Mouse (Mus musculus) T-helper 2 cell (primary cell): ENCODE data around the gene Sp8.

Source experiments
- in situ Hi-C: fragments of 300-600 bp; cut with MboI, MseI; formaldehyde crosslinking; loops from one replicate; pipeline ENCODE4 v1.15.1; 2025; ENCODE audit warnings: high pct_unique_total_duplicates

Sp8 gene

DNA sequence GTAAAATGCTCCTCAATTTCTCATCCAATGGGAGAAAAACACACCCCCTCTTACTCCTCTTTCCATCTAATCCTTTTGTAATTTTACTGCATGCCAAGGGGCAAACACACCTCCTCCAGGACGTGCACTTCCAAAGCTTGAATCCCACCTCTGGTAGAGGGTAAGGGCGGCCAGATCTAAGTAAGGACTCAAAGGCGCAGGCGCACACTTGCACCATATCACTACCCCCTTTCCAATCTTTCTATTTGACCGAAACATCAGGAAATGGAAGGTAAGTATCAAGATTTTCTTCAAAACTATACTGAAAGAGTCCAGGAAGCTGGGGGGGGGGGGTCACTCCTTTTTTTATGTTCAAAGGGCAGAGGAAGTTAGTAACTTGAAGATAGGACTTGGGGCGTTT, at the start of gene Sp8:
Sp8 (plus strand) TSS at position 109 of the 400 bp plus-strand sequence.
- in situ Hi-C loops, result loop anchor here (5.0 kb wide), 1 partner anchor 1014 kb away; no protein-coding TSS in a partner anchor

DNA sequence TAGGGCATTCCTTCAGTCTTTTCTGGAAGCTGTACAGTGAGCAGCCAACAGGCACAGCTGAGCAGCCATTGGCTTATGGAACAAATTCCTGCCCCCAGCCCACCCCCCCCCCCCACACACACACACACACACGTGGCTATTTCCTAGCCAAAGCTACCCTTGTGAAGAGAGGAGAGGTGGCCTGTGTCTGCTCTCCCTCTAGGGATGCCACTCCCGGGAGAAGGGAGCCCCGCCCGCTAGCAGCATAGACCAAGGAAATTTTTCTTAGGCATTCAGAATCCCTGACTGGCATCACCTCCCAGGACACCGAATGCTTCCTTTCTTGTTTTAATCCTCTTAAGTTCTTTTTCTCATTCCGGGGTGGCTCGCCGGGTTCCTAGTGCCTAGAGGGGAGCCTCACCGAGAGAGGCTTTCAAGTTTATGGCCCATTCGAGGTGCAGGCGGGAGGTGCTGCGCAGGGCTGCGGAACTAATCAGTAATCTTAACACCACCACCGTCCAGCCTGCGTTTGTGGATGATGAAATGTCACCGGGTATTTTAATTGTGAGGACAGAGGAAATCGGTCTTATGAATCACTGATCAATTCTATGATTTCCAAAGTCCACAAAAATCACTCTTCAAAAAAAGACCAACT, 34.7 kb upstream of the Sp8 start:
- in situ Hi-C loops, result no loop called here

DNA sequence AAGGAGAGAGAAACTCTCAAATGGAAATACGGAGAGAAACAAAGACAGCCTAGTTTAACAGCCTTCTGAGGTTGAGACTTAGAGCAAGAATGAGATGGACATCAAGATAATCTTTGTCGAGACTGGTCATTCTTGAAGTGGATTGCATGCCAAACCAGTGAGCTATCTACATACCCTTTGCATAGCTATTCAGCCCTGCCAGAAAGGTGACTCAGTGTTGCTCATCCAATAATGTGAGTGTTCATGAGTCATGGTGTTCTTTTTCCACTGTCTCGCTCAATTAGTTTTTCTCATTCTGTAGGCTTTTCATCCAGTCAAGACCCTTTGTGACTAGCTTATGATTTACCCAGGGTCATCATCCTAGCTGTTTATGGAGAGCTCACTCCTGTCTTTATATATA, 31.6 kb upstream of the Sp8 start:
- in situ Hi-C loops, result no loop called here

DNA sequence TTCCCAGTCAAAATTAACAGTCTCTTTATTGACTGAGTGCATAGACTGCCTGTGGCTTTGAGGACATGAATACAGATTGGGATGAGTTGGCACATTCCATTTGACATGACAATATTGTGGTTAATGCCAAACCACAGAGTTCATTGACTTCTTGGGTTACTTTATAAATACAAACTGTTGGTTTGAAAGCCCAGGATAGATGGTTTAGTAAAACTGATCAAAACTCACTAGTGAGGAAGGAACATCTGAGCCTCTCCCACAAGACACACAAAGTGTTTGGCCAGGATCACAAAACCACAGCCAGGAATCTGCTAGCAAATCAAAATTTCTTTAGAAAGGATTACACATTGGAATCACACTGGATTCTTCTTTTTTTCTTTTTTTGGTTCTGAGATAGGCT, 30.0 kb upstream of the Sp8 start:
- in situ Hi-C loops, result no loop called here

DNA sequence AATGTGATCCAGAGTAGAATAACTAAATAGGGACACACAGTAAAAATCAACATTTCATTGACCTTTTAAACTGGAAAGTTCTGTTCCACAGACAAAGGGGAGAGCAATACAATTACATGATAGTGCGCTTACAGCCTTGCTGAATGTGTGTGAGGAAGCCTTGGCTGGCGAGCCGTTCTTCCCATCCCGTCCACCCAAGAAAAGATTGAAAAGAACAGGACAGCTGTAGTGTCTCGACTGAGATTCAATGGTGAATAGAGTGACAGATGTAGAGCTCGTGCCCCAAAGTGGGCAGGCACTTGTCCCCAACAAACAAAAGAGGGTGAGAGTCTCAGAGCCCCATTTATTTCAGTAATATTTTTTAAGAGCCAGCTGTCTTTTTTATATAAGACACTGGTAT, 16.2 kb upstream of the Sp8 start:
- in situ Hi-C loops, result no loop called here

DNA sequence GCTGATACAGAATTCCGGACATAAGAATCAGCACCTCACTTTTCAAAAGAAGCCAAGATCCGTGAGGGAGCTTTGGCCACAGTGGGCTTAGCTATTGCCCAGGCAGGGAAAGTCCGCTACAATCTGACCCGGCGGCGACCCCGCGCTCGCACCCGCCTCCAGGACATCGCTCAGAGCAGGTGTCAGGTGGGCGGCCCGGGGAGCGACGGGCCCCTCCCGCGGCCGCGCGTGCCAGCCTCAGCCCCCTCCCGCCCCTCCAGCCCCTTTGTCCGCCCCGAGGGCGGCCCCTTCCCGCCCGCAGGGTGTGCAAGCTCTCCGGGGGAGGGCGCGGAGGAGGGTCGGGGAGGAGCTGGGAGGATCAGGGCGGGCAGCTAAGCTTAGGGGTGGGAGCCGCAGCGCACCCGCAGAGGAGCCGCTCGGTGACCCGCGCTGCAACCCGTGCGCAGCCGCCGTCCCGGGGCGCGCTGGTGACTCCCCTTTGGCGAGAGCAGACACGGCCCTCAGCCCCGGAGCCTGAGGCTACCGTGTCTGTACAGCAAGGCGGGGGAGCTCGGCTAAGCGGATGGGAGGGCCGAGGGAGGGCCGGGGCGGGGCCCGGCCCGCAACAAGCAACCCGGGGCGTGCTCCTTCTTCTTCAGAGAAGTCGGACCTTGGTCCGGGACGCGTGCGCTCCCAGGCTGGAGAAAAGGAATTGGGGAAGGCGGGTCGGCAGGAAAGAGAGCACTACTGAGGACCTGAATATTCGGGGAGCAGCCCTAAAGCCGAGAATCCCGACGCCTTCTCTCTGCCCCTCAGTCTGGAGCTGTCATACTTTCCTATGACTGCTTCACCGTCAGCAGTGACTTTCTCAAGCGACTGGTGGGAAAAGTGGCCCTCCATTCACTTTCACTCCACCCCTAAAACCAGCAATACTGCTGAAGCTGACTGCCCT, 9.5 kb upstream of the Sp8 start:
- in situ Hi-C loops, result no loop called here

DNA sequence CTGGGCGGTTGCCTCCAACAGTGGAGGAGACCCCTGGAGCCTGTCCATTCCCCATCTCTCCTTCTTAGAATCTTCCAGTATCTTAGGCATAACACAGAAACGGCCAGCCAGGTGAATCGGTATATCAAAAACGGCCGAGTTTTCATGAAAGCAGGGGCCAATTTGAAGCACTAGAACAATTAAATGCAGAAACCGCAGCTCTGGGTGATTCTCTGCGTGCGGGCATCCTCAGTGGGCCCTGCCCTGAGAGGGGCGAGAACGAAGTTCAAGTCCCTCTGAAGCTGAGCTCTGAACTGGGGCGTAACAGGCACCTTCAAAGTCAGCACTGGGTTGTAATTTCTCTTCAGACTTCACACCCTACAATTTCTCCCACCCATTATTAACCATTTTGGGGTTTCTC, 8.8 kb upstream of the Sp8 start:
- in situ Hi-C loops, result no loop called here

DNA sequence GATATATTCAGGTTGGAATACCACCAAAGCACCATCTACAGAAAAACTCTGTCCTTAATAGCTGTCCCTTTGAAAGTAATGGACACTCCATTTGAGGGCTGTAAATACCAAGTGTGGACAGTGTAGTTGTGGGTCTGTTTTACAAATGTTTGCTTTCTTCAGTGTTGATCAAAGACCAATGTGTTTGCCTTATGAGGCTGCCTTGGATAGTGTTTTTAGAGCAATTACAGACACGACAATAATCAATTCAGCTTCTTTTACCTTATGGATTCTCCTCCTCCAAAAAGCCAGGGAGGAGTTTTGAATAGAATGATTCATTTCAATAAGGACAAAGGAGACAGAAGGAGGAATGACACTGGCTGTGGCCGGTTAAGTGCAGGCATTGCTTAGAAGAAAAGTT, 7.9 kb upstream of the Sp8 start:
- in situ Hi-C loops, result no loop called here

DNA sequence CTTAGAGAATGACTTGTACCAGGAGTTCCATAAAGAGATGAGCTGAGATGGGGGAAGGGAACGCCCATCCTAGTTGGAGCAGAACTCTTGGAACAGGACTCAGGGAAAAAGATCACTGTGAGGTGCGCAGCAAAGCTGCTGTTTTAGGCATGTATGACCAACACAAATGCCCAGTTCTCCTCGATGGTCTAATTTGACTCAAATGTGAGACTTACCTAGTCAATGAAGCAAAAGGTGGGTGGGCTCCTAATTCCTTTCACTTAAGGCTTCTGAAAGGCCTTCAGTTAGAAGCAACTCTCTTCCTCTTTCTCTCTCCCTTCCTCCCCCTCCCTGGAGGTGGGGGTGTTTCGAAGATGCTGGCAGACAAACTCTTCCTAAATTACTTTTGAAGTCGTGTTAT, 6.7 kb upstream of the Sp8 start:
- in situ Hi-C loops, result no loop called here

DNA sequence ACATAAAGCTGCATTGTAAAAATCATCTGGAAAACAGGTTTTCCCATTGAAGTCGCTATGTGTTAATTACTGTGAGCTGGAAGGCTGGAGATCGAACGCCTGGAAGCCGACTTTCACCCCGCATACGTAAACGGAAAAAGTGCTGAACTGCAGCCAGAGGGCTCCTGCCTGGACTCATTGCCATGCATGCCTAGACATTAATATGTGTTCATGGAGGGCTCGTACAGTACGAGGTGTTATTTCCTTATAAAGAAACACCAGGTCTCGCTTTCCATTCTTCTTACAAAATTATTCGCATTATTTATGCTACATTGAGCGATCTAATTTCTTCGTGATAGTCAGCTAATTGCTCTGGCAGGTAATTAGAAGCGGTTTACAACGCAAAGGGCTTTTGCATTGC, 5.8 kb upstream of the Sp8 start:
- in situ Hi-C loops, result loop anchor here (5.0 kb wide), 1 partner anchor 848 kb away; no protein-coding TSS in a partner anchor

DNA sequence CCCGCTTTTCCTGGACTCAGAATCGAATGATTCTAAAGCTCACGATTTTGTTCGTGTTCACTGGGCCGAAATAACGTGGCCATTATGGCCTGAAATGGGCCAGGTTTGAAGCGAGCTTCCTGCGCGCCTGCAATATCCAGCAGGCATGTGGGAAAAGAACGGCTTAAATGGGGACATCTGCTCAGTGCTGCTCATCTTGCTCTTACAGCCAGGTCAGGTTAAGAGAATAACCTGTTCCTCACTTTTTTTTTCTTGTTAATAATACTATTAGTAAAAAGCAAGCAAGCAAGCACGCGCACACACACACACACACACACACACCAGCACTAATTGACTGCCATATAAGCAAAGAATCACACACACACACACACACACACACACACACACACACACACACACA, 5.3 kb upstream of the Sp8 start:
- in situ Hi-C loops, result loop anchor here (5.0 kb wide), 1 partner anchor 849 kb away; no protein-coding TSS in a partner anchor

DNA sequence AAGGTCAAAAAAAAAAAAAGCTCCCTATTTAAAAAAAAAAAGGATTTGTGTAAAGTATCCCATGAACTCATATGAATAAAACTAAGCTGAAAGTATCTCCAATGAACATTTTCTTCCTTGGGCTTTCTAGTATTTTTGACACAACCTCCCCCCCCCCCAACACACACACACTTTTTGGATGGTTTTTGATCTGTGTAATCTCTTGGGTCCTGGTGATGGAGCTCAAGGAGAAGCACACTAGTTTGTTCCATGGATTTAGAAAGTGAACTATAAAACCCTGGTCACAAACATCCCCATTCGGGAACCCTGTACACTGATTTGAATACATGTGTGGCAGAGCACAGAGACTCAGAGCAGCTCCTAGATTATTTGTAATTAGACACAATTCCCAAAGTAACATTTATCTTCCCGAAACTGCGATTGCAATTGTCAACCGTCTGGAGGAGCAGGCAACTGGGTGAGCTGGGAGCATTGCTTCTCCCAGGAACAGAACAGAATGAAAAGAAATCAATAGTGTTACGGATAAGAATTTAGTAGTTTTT, 4.7 kb upstream of the Sp8 start:
- in situ Hi-C loops, result loop anchor here (5.0 kb wide), 1 partner anchor 849 kb away; no protein-coding TSS in a partner anchor

DNA sequence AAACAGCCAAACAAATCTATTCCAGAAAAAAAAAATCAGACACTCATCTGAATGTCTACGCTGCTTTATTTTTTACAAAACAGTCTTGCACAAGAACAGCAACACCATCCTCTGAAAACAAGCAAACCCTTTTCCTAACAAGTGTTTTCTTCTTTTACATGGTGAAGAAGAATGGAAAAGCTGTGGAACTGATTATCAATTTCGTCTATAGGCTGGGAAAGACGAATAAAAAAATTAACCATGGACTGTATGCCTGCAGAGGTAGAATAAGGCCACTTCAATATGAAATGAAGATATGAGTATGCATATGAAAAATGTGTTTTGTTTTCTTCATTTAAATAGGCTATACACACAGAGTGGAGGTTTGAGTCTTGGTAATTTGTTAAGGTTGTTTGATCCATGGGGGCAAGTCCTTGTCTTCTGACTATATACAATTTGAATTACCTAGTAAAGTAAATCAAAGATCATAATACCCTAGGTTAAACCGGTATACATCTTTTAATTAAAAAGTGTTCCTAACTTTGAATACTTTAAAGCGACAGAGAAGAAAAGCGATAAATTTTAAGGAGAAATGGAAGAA, 4.1 kb upstream of the Sp8 start:
- in situ Hi-C loops, result loop anchor here (5.0 kb wide), 1 partner anchor 850 kb away; no protein-coding TSS in a partner anchor

DNA sequence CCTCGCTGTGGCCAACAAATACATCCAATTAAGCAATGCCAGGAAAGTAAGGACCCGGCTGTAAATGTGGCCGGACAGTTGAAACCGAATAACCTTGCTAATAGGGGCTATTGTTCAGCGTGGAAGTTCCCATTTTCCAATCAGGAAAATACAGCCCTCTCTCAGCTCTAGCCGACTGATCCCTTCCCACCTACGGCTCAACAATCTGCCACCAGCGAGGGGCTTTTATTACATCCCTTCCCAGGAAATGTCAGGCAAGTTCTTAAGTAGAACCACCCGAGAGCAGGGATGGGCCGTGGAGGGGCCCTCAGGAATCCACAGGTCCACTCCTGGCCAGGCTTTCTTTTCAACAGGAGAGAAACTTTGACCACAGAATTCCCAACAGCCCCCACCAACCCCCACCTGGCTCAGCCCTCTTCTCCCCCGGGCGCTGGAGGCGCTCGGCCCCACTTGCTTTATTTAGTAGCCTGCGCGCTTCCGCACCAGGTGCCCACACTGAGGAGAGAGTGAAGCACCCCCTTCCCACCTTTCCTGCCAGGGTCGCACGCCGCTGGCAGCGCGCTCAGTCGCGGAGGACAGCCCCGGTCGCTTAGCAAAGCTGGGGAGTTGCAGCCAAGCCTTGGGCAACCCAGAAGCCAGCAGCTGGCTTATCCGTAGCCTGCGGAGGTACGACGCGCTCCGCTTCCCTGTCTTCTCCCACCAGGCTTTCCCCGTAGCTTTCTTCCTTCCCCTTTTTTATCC, 3.3 kb upstream of the Sp8 start:
- in situ Hi-C loops, result loop anchor here (5.0 kb wide), 1 partner anchor 851 kb away; no protein-coding TSS in a partner anchor

DNA sequence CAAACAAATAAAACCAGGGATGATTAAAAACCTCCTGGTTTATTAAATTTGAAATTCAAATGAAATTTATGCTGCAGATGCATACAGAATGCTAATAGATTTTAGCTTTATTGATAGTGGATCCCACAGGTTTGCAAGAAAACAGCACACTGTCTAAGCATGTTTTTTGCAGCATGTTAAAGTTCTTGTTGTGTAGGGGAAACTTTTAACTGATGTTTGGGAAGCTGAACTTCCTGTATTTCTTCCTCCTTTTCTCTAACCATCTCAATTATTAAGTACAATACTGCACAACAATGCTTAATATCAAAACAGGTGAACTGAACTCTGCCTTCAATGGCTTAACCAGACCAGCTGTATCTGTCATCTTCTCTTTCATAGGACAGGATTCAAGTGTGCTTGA, 2.0 kb upstream of the Sp8 start:
- in situ Hi-C loops, result loop anchor here (5.0 kb wide), 1 partner anchor 852 kb away; no protein-coding TSS in a partner anchor

DNA sequence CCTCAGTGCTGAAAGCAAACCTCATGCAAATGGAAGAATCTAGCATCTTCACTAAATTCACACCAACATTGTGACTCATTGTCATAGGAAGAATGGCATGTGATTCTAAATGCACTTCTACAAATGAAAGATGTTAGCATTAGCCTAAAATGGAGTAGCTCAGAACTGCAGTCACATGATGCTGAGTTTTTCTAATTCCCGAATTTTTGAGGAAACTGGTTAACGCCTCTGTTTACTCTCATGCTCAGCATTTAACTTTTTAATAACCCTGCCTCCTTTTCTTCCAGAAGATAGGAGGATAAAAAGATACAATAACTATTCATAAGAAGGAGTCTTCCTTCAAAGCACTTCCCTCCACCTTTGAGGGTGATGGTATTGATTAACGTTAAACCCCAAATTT, 1.3 kb upstream of the Sp8 start:
- in situ Hi-C loops, result loop anchor here (5.0 kb wide), 2 partner anchors 853 to 1013 kb away; no protein-coding TSS in a partner anchor

DNA sequence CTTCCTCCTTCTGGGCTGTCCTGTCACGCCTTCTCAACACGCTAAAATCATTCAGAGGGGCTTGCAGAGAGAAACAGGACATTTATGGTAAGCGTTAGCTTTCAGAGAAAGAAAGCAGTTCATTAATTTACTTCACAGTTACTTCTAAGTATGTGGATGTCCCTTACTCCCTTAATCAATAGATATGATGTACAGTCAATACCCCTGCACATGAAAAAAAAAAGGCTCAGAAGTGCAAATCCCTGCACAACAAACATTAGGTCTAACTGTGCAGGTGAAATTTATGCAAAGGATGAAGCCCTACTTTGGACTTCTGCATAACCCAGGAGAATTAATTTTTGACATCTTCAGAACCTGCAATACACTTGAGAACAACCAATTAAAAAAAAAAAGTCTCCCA, 778 bp upstream of the Sp8 start:
- in situ Hi-C loops, result loop anchor here (5.0 kb wide), 1 partner anchor 1013 kb away; no protein-coding TSS in a partner anchor

DNA sequence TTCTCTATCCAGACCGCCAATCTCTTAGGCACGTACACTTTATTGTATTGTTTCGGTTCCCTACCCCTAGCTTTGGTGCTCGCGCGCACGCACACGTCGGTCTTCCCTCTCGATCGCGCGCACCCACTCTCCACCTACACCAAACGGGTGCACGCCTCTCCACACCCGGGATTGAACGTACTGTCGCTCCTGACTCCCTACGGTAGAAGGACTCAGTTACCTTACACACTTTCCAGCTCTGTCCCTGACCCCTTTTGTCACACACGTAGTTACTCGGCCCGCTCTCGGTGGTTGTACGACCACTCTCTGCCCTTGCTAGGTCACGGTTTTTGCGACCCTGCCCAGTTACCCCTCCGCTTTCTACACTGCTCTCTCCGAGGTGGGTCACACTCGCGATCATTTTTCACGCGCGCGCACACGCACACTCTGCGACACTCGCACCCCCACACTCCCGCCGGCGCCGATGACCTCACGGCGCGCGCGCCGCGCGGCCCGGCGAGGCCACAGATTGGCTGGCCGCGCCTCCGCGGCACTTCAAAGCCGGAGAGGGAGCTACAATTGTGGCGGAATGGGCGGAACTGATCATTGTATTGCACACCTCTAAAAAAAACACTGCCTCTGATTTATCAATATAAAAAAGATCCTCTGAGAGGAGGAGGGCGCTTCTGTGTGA, 656 bp downstream of the Sp8 start:
- in situ Hi-C loops, result loop anchor here (5.0 kb wide), 1 partner anchor 1014 kb away; no protein-coding TSS in a partner anchor

DNA sequence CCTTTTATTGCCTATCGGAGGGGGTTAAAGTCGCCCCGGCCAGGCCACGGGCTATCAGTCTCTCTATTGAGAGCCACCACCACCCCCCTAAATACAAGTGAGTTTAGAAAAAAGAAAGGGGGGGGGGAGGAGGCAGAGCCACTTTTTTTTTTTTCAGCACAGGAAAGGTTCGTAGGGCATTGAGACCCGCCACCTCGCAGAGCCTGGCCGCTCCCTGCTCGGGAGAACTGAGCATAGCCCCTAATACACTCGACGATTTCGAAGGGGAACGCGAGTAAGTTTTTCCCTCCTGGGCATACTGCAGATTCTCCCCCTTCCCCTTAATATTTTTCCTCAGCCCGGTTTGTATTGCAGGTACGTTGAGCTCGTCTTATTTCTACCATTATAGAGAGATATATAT, 1.3 kb downstream of the Sp8 start:
- in situ Hi-C loops, result loop anchor here (5.0 kb wide), 1 partner anchor 1015 kb away; no protein-coding TSS in a partner anchor

DNA sequence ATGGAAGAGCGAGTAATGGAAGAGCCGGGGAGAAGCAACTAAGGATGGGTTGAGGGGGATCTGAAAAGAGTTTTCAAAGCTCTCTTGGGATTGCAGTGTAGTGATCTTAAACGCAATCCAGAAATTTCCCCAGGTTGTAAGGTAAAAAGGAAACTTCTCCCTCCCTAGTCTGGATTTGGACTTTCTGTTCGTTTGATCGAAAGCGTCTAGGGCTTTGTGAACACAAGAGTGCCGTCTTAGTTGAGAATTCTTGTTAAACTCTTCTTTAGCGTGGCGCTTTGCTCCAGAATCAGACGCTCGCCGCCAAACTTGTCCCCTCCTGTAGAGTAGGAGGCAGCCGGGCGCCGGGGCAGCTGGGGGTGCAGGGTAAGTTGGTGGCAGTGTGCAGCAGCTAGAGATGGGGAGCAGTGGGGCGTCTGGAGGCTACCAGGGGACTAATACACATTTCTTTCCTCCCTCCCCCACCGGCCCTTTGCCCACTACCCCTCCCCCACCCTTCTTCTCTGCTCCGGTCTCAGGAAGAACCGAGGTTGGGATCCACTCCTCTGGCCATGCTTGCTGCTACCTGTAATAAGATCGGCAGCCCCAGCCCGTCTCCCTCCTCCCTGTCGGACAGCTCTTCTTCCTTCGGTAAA, 1.8 kb downstream of the Sp8 start:
- in situ Hi-C loops, result loop anchor here (5.0 kb wide), 1 partner anchor 1016 kb away; no protein-coding TSS in a partner anchor
